Mouse (Mus musculus): ENCODE results near the gene Ano4.

DNA sequence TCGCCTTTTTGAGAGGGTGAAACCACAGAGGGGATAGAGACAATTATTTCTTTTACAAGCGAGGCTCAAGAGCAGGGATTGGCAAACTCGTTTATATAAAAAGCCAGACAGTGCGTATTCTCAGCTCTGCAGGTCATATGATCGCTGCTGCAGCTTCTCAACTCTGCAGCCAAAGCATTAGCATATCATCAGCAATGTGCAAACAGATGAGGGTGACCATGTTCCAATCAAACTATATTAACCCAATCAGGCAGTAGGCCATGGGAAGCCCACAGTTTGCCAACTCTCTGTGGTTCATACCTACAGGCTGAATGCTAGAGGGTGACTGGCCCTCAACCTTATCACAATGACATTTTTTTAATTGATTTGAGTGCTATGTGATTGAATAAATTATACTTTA, 64.2 kb downstream of the Ano4 start:
- no peak for TF ChIP-seq CTCF (IDR thresholded peaks at IDR 0.05; ENCODE audit: extremely low read depth, insufficient read length, insufficient replicate concordance, low read depth, low read length)
- no peak for TF ChIP-seq POLR2A (IDR thresholded peaks at IDR 0.05; ENCODE audit: low read depth, low read length)

Data from small intestine, adult 2 months (tissue).